Comparison of ENCODE assay signal across 8 mouse cellular contexts in the genomic region with DNA sequence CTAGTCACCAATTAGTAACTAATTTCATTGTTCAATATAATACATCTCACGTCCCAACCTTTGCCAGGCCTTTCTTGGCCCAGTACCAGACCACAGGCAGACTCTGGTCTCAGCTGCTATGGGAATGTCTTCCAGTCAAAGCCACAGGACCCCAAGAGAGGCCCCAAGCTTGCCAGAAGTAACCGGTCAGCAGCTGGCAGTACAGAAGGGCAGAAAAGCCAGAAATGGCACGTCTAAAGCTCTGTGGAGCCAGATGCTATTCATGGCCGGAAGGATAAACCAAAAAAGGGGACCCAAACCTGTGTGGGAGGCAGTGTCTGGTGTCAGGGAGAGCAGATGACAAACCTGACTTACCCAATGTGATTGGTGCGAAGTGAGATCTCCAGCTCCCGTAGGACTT. TPM values are rescaled to one million over a fixed set of nuclear protein-coding genes. Genes with fewer than 3 reads are reported as not detected.
DNase-seq lines count a peak whose midpoint lies in the region; ATAC-seq and TF ChIP-seq lines count a peak whose summit lies in the region.

No protein-coding gene starts in this region.

- H3K4me1 ChIP-seq in heart, adult 2 months (ENCODE audit: control insufficient read depth, insufficient read depth, low read length): peaks cover 61% of the 10 kb centered on the region
- peaks cover 65% of the 10 kb centered on the region for H3K4me1 ChIP-seq in liver, postnatal 0 days (ENCODE audit: insufficient read depth)
- peaks cover 48% of the 10 kb centered on the region for H3K4me1 ChIP-seq in limb, embryonic 14.5 days (ENCODE audit: control insufficient read depth, insufficient read depth, low read length)

- TF ChIP-seq POLR2A in heart, adult 2 months (IDR thresholded peaks at IDR 0.05; ENCODE audit: insufficient read depth, low read depth, low read length): no peak
- no peak for TF ChIP-seq POLR2A in limb, embryonic 14.5 days (IDR thresholded peaks at IDR 0.05; ENCODE audit: borderline replicate concordance, extremely low read depth, insufficient read depth, insufficient read length)

- peak overlapping the region; percentile 95 for H3K27ac ChIP-seq in heart, adult 2 months
- peak overlapping the region; percentile 87; the same call in 1 of the 2 replicates for H3K27ac ChIP-seq in liver, postnatal 0 days (ENCODE audit: low read depth)
- H3K27ac ChIP-seq in limb, embryonic 14.5 days (replicated peaks; ENCODE audit: low read depth, low read length): peak overlapping the region; percentile 97

- no peaks in the 10 kb centered on the region for H3K27me3 ChIP-seq in heart, adult 2 months (ENCODE audit: control insufficient read depth, insufficient read depth, low read length)
- H3K27me3 ChIP-seq in liver, postnatal 0 days (ENCODE audit: insufficient read depth, low read length): no peaks in the 10 kb centered on the region
- no peaks in the 10 kb centered on the region for H3K27me3 ChIP-seq in limb, embryonic 14.5 days (ENCODE audit: control insufficient read depth, insufficient read depth, low read length)

- H3K4me3 ChIP-seq in heart, adult 2 months: no peak overlapping the region
- H3K4me3 ChIP-seq in liver, postnatal 0 days (ENCODE audit: low read depth, low read length): no peak overlapping the region
- no peak overlapping the region for H3K4me3 ChIP-seq in limb, embryonic 14.5 days (replicated peaks; ENCODE audit: low read length)

- H3K4me2 ChIP-seq in liver, postnatal 0 days (ENCODE audit: low read depth, low read length): no peak overlapping the region
- H3K4me2 ChIP-seq in limb, embryonic 14.5 days (replicated peaks; ENCODE audit: low read depth, low read length, severe bottlenecking): no peak overlapping the region

- no peak for DNase-seq in heart, adult 2 months
- DNase-seq in heart, adult 9 months (ENCODE audit: low spot score in 2 of 2): no peak
- DNase-seq in liver, postnatal 0 days: no peak
- DNase-seq in liver (no peak), adipocyte (ENCODE audit: low spot score) (peak; percentile 66)
- peak; percentile 68 for DNase-seq in limb, embryonic 14.5 days (ENCODE audit: low spot score)
- no peak for DNase-seq in left cerebral cortex, adult 8-10 months (ENCODE audit: low spot score in 2 of 2)
- no peak for DNase-seq in gastrocnemius, postnatal 10 days

- H3K9ac ChIP-seq in heart, adult 2 months (ENCODE audit: low read depth, low read length): no peak overlapping the region
- no peak overlapping the region for H3K9ac ChIP-seq in liver, postnatal 0 days (replicated peaks)
- no peak overlapping the region for H3K9ac ChIP-seq in limb, embryonic 14.5 days (ENCODE audit: low read depth, low read length, severe bottlenecking)

- ATAC-seq in liver, postnatal 0 days: no peak
- no peak for ATAC-seq in limb, embryonic 14.5 days (ENCODE audit: low FRiP score, low read depth)

- no peak for TF ChIP-seq CTCF in heart, adult 2 months (IDR thresholded peaks at IDR 0.05)
- no peak for TF ChIP-seq CTCF in liver, postnatal 0 days (IDR thresholded peaks at IDR 0.05; ENCODE audit: low read depth)

- intact Hi-C loops in heart, adult 2 months (cut with DNase I): no loop called here

- WGBS in heart, adult 2 months: 29% methylated on average over 6 of the region's 6 CpGs
- 42% methylated on average over 6 of the region's 6 CpGs for WGBS in liver, postnatal 0 days (ENCODE audit: insufficient replicate concordance)
- WGBS in limb, embryonic 14.5 days: 40% methylated on average over 6 of the region's 6 CpGs

- H3K9me3 ChIP-seq in liver, postnatal 0 days (ENCODE audit: low read length): no peaks in the 10 kb centered on the region
- H3K9me3 ChIP-seq in limb, embryonic 14.5 days (ENCODE audit: control insufficient read depth, low read length): no peaks in the 10 kb centered on the region

- no peak for TF ChIP-seq EP300 in heart, adult 2 months (IDR thresholded peaks at IDR 0.05; ENCODE audit: insufficient read depth, low read depth, low read length)
- TF ChIP-seq EP300 in liver, postnatal 0 days (IDR thresholded peaks at IDR 0.05; ENCODE audit: low read depth): no peak

- H3K36me3 ChIP-seq in heart, adult 2 months (ENCODE audit: control insufficient read depth, insufficient read depth, low read length): peaks cover 23% of the 10 kb centered on the region
- H3K36me3 ChIP-seq in liver, postnatal 0 days (replicated peaks; ENCODE audit: insufficient read depth, low read length): no peaks in the 10 kb centered on the region
- peaks cover 25% of the 10 kb centered on the region for H3K36me3 ChIP-seq in limb, embryonic 14.5 days (ENCODE audit: control insufficient read depth, insufficient read depth, low read length)

- H3K79me2 ChIP-seq in heart, adult 2 months (replicated peaks; ENCODE audit: control insufficient read depth, insufficient read depth, low read length): no peaks in the 10 kb centered on the region; the same call in none of the 2 replicates

RNA-seq across cellular contexts. Expression of gene Fmnl3, which starts 35.8 kb away (rescaled TPM):
- total RNA-seq in heart, adult 2 months (2021): 10 to 100 TPM; 14.6 to 18.1 TPM
- 18.6 and 29.3 TPM in 2 replicates for polyA plus RNA-seq in heart, adult 2 months (2012; rRNA removed)
- 2.2 and 2.4 TPM in 2 replicates for polyA plus RNA-seq in liver, postnatal 0 days (2015; fragmentation: Nextera tagmentation; extraction: Ambion mirVana)
- polyA plus RNA-seq in limb, embryonic 14.5 days (2012; rRNA removed): 55.0 and 65.4 TPM in 2 replicates
- polyA plus RNA-seq in limb, embryonic 14.5 days (2014; fragmentation: Nextera tagmentation; extraction: Ambion mirVana): 19.8 and 26.8 TPM in 2 replicates
- 10 to 100 TPM; 10.7 to 14.2 (median 12.7) TPM for total RNA-seq in left cerebral cortex, adult 8-10 months (2022)
- total RNA-seq in gastrocnemius, postnatal 10 days (2021): 10 to 100 TPM; 17.6 to 26.2 TPM

RNA-seq across cellular contexts. Expression of gene Fam186b, which starts 38.8 kb away (rescaled TPM):
- not detected for total RNA-seq in heart, adult 2 months (2021)
- 0.20 TPM in 1 of 2 replicates, not detected in the other for polyA plus RNA-seq in heart, adult 2 months (2012; rRNA removed)
- not detected in 2 replicates for polyA plus RNA-seq in liver, postnatal 0 days (2015; fragmentation: Nextera tagmentation; extraction: Ambion mirVana)
- polyA plus RNA-seq in limb, embryonic 14.5 days (2012; rRNA removed): 0.19 and 0.24 TPM in 2 replicates
- 0.12 and 0.32 TPM in 2 replicates for polyA plus RNA-seq in limb, embryonic 14.5 days (2014; fragmentation: Nextera tagmentation; extraction: Ambion mirVana)
- 1 to 10 TPM in 3 of 4 experiments, under 1 TPM in 1; 0.58 to 2.1 (median 1.1) TPM for total RNA-seq in left cerebral cortex, adult 8-10 months (2022)
- not detected for total RNA-seq in gastrocnemius, postnatal 10 days (2021)

RNA-seq across cellular contexts. Expression of gene Prpf40b, which starts 39.6 kb away (rescaled TPM):
- 10 to 100 TPM; 18.9 to 23.4 TPM for total RNA-seq in heart, adult 2 months (2021)
- polyA plus RNA-seq in heart, adult 2 months (2012; rRNA removed): 39.5 and 39.7 TPM in 2 replicates
- polyA plus RNA-seq in liver, postnatal 0 days (2015; fragmentation: Nextera tagmentation; extraction: Ambion mirVana): 7.1 and 8.6 TPM in 2 replicates
- polyA plus RNA-seq in limb, embryonic 14.5 days (2012; rRNA removed): 143 and 154 TPM in 2 replicates
- 47.0 and 54.3 TPM in 2 replicates for polyA plus RNA-seq in limb, embryonic 14.5 days (2014; fragmentation: Nextera tagmentation; extraction: Ambion mirVana)
- total RNA-seq in left cerebral cortex, adult 8-10 months (2022): 10 to 100 TPM; 87.9 to 95.7 (median 93.4) TPM
- 10 to 100 TPM; 23.3 to 28.8 TPM for total RNA-seq in gastrocnemius, postnatal 10 days (2021)

RNA-seq across cellular contexts. Expression of gene Tmbim6, which starts 58.2 kb away (rescaled TPM):
- 100 to 1,000 TPM; 207 to 253 TPM for total RNA-seq in heart, adult 2 months (2021)
- polyA plus RNA-seq in heart, adult 2 months (2012; rRNA removed): 334 and 409 TPM in 2 replicates
- polyA plus RNA-seq in liver, postnatal 0 days (2015; fragmentation: Nextera tagmentation; extraction: Ambion mirVana): 566 and 586 TPM in 2 replicates
- polyA plus RNA-seq in limb, embryonic 14.5 days (2012; rRNA removed): 216 and 283 TPM in 2 replicates
- polyA plus RNA-seq in limb, embryonic 14.5 days (2014; fragmentation: Nextera tagmentation; extraction: Ambion mirVana): 296 and 305 TPM in 2 replicates
- total RNA-seq in left cerebral cortex, adult 8-10 months (2022): 100 to 1,000 TPM; 336 to 365 (median 345) TPM
- 100 to 1,000 TPM; 189 to 194 TPM for total RNA-seq in gastrocnemius, postnatal 10 days (2021)

Comparison
In these comparisons a context has a peak if more than half of its experiments do, and no peak if none do; other contexts are left out.
1. DNase-seq: peak in adipocyte (single experiment) and limb, embryonic 14.5 days (single experiment); none in heart, adult 2 months (0 of 2), heart, adult 9 months (0 of 2), liver, postnatal 0 days (single experiment), liver (single experiment), left cerebral cortex, adult 8-10 months (0 of 2) and gastrocnemius, postnatal 10 days (single experiment).
2. Peak in every context shown above with its lines, with median percentiles within 50 percentile points of each other: H3K27ac ChIP-seq.